ENCODE assay signal across 18 mouse cellular contexts in genomic region chr12:68680668-68681067, GRCm38 (mm10).
"Had no signal": no experiment of that assay in that cellular context is flagged by ENCODE, and none has a peak within 500 bp of the region (broad histone marks: within the 10 kb centered on the region; RNA-seq: fewer than 3 reads in every experiment).

No protein-coding gene starts in this region.

- H3K4me2 ChIP-seq: kidney, embryonic 15.5 days; liver, embryonic 13.5 days; lung, embryonic 14.5 days; midbrain, embryonic 12.5 days; midbrain, embryonic 15.5 days; neural tube, embryonic 12.5 days; neural tube, embryonic 15.5 days; stomach, embryonic 15.5 days had no signal

- H3K9me3 ChIP-seq: kidney, embryonic 15.5 days; liver, embryonic 13.5 days; midbrain, embryonic 12.5 days; midbrain, embryonic 15.5 days; neural tube, embryonic 12.5 days; neural tube, embryonic 15.5 days; stomach, embryonic 15.5 days had no signal

- H3K4me1 ChIP-seq: liver, embryonic 13.5 days; midbrain, embryonic 15.5 days; neural tube, embryonic 12.5 days; neural tube, embryonic 15.5 days; stomach, embryonic 15.5 days had no signal

- H3K27me3 ChIP-seq: kidney, embryonic 15.5 days; liver, embryonic 13.5 days; midbrain, embryonic 12.5 days; midbrain, embryonic 15.5 days; neural tube, embryonic 12.5 days; neural tube, embryonic 15.5 days; stomach, embryonic 15.5 days had no signal

- H3K4me3 ChIP-seq: kidney, embryonic 15.5 days; left cerebral cortex, adult 2 months; liver, embryonic 13.5 days; midbrain, embryonic 12.5 days; midbrain, embryonic 15.5 days; neural tube, embryonic 12.5 days; neural tube, embryonic 15.5 days; stomach, embryonic 15.5 days had no signal

- H3K27ac ChIP-seq: kidney, embryonic 15.5 days; left cerebral cortex, adult 2 months; liver, embryonic 13.5 days; macrophage; midbrain, embryonic 12.5 days; midbrain, embryonic 15.5 days; neural tube, embryonic 12.5 days; neural tube, embryonic 15.5 days; stomach, embryonic 15.5 days had no signal

- ATAC-seq: lung, postnatal 0 days; midbrain, embryonic 15.5 days had no signal

- H3K36me3 ChIP-seq: kidney, embryonic 15.5 days; liver, embryonic 13.5 days; midbrain, embryonic 12.5 days; midbrain, embryonic 15.5 days; neural tube, embryonic 12.5 days; neural tube, embryonic 15.5 days; stomach, embryonic 15.5 days had no signal

- DNase-seq: kidney, postnatal 10 days; kidney, postnatal 36 days; layer of hippocampus, postnatal 36 days; liver, embryonic 13.5 days; lung, embryonic 14.5 days; retina, postnatal 1 day; right cerebral cortex, postnatal 25 days; spleen, adult 18-20 months; thymus, postnatal 25 days had no signal

- H3K9ac ChIP-seq: kidney, embryonic 15.5 days; liver, embryonic 13.5 days; lung, embryonic 14.5 days; midbrain, embryonic 12.5 days; midbrain, embryonic 15.5 days; neural tube, embryonic 12.5 days; neural tube, embryonic 15.5 days; stomach, embryonic 15.5 days had no signal
